Mouse (Mus musculus): ENCODE data around the gene A630095N17Rik. TPM values are rescaled to one million over a fixed set of nuclear protein-coding genes. Genes with fewer than 3 reads are reported as not detected.

A630095N17Rik gene
- total and polyA plus RNA-seq, 3 experiments = 0.30 to 0.74 (median 0.74) TPM

- 0 out of 2 replicates have a peak, but pooled peaks have one; percentile 71 for TF ChIP-seq ZMIZ1 (IDR thresholded peaks at IDR 0.05; ENCODE audit: low read depth, low read length)
- 0 out of 2 replicates have a peak, but pooled peaks have one; percentile 9 for TF ChIP-seq NRF1 (IDR thresholded peaks at IDR 0.05; ENCODE audit: low read depth, low read length)
- no peak for TF ChIP-seq ZNF384 (IDR thresholded peaks at IDR 0.05; ENCODE audit: low read depth, low read length)
- no peak for TF ChIP-seq JUND (conservative IDR thresholded peaks at IDR 0.05; ENCODE audit: low read depth, low read length)
- TF ChIP-seq IRF4 (IDR thresholded peaks at IDR 0.05; ENCODE audit: low read depth, low read length) = peak; percentile 27; the same call in 1 of the 2 replicates
- 0 out of 2 replicates have a peak, but pooled peaks have one; percentile 62 for TF ChIP-seq KAT2A (IDR thresholded peaks at IDR 0.05; ENCODE audit: insufficient replicate concordance, low read length)
- TF ChIP-seq ETS1 (conservative IDR thresholded peaks at IDR 0.05; ENCODE audit: low read depth, low read length) = peak; percentile 25; the same call in 1 of the 2 replicates
- peak; percentile 51 for TF ChIP-seq SIN3A (IDR thresholded peaks at IDR 0.05; ENCODE audit: low read length)
Measured at GRCm38 (mm10) chr1:75192452-75192851, 39.5 kb downstream of the A630095N17Rik start (continued).

GRCm38 (mm10) chr1:75191622-75192402 is 40.1 kb downstream of the A630095N17Rik start, which contains the start of the genes Ankzf1 and Atg9a:
Gene Ankzf1 (plus strand): TSS chr1:75192151.
Gene Atg9a (minus strand): TSS chr1:75192196.
- H3K27ac ChIP-seq (ENCODE audit: insufficient read depth, low read depth) = peak within 1 kb of the TSS; percentile 93
- peak within 1 kb of the TSS; percentile 89 to 98 (median 97) for H3K4me3 ChIP-seq (replicated peaks in 1 of 3; ENCODE audit: low read depth in 2 of 3, low read length in 2 of 3, poor library complexity in 1 of 3)
- H3K9ac ChIP-seq (ENCODE audit: insufficient read depth, low read depth) = peak within 1 kb of the TSS; percentile 90
- in situ Hi-C loops (cut with MboI; ENCODE audit: low pct_ligation_motif_present, low pct_unique_long_range_greater_than_20kb, low sequenced_read_pairs) (no loop called here), dilution Hi-C loops (cut with MboI; ENCODE audit: extremely low pct_ligation_motif_present, extremely low pct_unique_long_range_greater_than_20kb, low sequenced_read_pairs) (no loop called here)
- H3K4me1 ChIP-seq (ENCODE audit: control insufficient read depth in 1 of 2, insufficient read depth in 2 of 2) = peaks cover 10 to 38% of the 10 kb centered on the region in 2 experiments
- peaks cover 18 to 54% of the 10 kb centered on the region in 2 experiments for H3K36me3 ChIP-seq (replicated peaks in 1 of 2; ENCODE audit: control insufficient read depth in 1 of 2, insufficient read depth in 1 of 2, low read length in 1 of 2)
- H3K27me3 ChIP-seq (replicated peaks) = no peaks in the 10 kb centered on the region
- no peaks in the 10 kb centered on the region for H3K79me2 ChIP-seq (replicated peaks; ENCODE audit: control insufficient read depth, extremely low read depth, insufficient read depth, poor library complexity, severe bottlenecking)
- no peaks in the 10 kb centered on the region for H3K9me3 ChIP-seq (replicated peaks; ENCODE audit: low read length)
- TF ChIP-seq ZC3H11A (IDR thresholded peaks at IDR 0.05; ENCODE audit: low read depth, low read length) = no peak
- TF ChIP-seq TCF12 (IDR thresholded peaks at IDR 0.05; ENCODE audit: low read depth, low read length) = peak; percentile 51
- no peak for TF ChIP-seq ETS1 (conservative IDR thresholded peaks at IDR 0.05; ENCODE audit: low read depth, low read length)
- TF ChIP-seq ZMIZ1 (IDR thresholded peaks at IDR 0.05; ENCODE audit: low read depth, low read length) = peak; percentile 69; the same call in 1 of the 2 replicates
- TF ChIP-seq POLR2AphosphoS2 (IDR thresholded peaks at IDR 0.05; ENCODE audit: low read depth, low read length) = peak; percentile 72
- no peak; the same call in 1 of the 2 replicates for TF ChIP-seq GABPA (IDR thresholded peaks at IDR 0.05; ENCODE audit: insufficient replicate concordance, low read depth, low read length)
- TF ChIP-seq HCFC1 (IDR thresholded peaks at IDR 0.05; ENCODE audit: low read depth, low read length) = peak; percentile 78
- 0 out of 2 replicates have a peak, but pooled peaks have one; percentile 38 for TF ChIP-seq MAX (IDR thresholded peaks at IDR 0.05; ENCODE audit: low read length)
- TF ChIP-seq KAT2A (IDR thresholded peaks at IDR 0.05; ENCODE audit: insufficient replicate concordance, low read length) = peak; percentile 51; the same call in 1 of the 2 replicates
- peak; percentile 62 for TF ChIP-seq NRF1 (IDR thresholded peaks at IDR 0.05; ENCODE audit: low read depth, low read length)
- peak; percentile 92 for TF ChIP-seq MXI1 (IDR thresholded peaks at IDR 0.05; ENCODE audit: low read depth, low read length)
- TF ChIP-seq ZNF384 (IDR thresholded peaks at IDR 0.05; ENCODE audit: low read depth, low read length) = no peak
- peak; percentile 44; the same call in 1 of the 2 replicates for TF ChIP-seq TBP (conservative IDR thresholded peaks at IDR 0.05; ENCODE audit: low read depth, low read length)
- TF ChIP-seq NELFE (IDR thresholded peaks at IDR 0.05; ENCODE audit: low read depth, low read length) = peak; percentile 78
- TF ChIP-seq SMC3 (IDR thresholded peaks at IDR 0.05; ENCODE audit: low read depth, low read length) = no peak
- TF ChIP-seq JUN (IDR thresholded peaks at IDR 0.05; ENCODE audit: insufficient read depth, low read depth, low read length) = no peak
- TF ChIP-seq MAZ (IDR thresholded peaks at IDR 0.05; ENCODE audit: low read depth, low read length) = peak; percentile 68; the same call in 1 of the 2 replicates
- no peak for TF ChIP-seq ZKSCAN1 (IDR thresholded peaks at IDR 0.05; ENCODE audit: borderline replicate concordance, low read depth, low read length)
- TF ChIP-seq USF1 (IDR thresholded peaks at IDR 0.05; ENCODE audit: low read depth, low read length) = no peak
- TF ChIP-seq CHD2 (IDR thresholded peaks at IDR 0.05; ENCODE audit: low read length) = peak; percentile 86
- 0 out of 2 replicates have a peak, but pooled peaks have one; percentile 7 for TF ChIP-seq IRF4 (IDR thresholded peaks at IDR 0.05; ENCODE audit: low read depth, low read length)
- TF ChIP-seq POLR2A (IDR thresholded peaks at IDR 0.05; ENCODE audit: low read depth, low read length) = peak; percentile 63; the same call in 1 of the 2 replicates
- peak; percentile 75; the same call in 1 of the 2 replicates for TF ChIP-seq MYC (IDR thresholded peaks at IDR 0.05; ENCODE audit: low read depth, low read length)
- TF ChIP-seq UBTF (IDR thresholded peaks at IDR 0.05; ENCODE audit: low read depth, low read length) = no peak
- peak; percentile 67; the same call in 1 of the 2 replicates for TF ChIP-seq ELF1 (IDR thresholded peaks at IDR 0.05; ENCODE audit: low read depth, low read length)
- TF ChIP-seq MEF2A (IDR thresholded peaks at IDR 0.05; ENCODE audit: borderline replicate concordance, low read depth, low read length) = peak; percentile 52; the same call in 1 of the 2 replicates
- TF ChIP-seq SIN3A (IDR thresholded peaks at IDR 0.05; ENCODE audit: low read length) = peak; percentile 90
- DNase-seq (ENCODE audit: extremely low read depth) = peak; percentile 98
- H3K4me2 ChIP-seq (ENCODE audit: insufficient read depth, low read depth, poor library complexity, severe bottlenecking) = peak within 1 kb of the TSS; percentile 86
